Mouse (Mus musculus) bone marrow macrophage, adult 2 months (primary cell): Measurements from ENCODE around the gene Atmin.

Experiments used
- CTCF ChIP-seq: IDR thresholded peaks from 2 replicates; pipeline ENCODE4 v1.5.1; 2012; ENCODE audit warnings: low read depth, mild to moderate bottlenecking, low read length, moderate library complexity
- POLR2A ChIP-seq: IDR thresholded peaks from 2 replicates; pipeline ENCODE4 v1.6.1; 2012; ENCODE audit warnings: mild to moderate bottlenecking, low read depth, low read length, borderline replicate concordance

- TF ChIP-seq CTCF (no peak), POLR2A (no peak)
Measured at GRCm38 (mm10) chr8:116928588-116928987, 14.6 kb upstream of the Atmin start.
